Mouse (Mus musculus): ENCODE results near the gene Rnps1.

DNA sequence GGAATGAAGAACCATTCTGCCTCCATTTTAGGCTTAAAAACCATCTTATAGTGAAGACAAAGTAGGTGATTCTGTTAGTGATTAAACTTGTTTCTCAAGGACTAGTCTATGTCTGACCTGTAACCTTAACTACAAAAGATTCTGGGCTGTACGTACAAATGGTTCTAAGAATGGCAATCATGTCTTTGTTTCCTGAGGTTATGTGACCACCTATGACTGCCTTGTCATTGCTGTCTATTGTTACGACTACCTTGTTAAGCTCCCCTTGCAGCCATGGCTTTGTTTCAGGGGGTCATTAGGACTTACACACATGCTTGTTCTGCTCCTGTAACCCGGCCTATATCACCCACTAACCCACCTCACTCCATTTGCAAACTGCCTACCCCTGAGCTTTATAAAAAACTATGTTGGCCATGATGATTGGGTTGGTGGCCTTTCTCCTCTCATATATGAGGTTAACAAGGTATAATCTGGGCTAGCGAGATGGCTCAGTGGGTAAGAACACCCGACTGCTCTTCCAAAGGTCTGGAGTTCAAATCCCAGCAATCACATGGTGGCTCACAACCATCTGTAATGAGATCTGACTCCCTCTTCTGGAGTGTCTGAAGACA lies 54.4 kb downstream of the Rnps1 start:
- no peak for TF ChIP-seq CTCF (conservative IDR thresholded peaks at IDR 0.05; ENCODE audit: low read length)
- no peak; the same call in 1 of the 2 replicates for TF ChIP-seq NANOG (IDR thresholded peaks at IDR 0.05; ENCODE audit: borderline replicate concordance, low read length)

Measured in E14TG2a.4 (cell line).